In the genomic region with DNA sequence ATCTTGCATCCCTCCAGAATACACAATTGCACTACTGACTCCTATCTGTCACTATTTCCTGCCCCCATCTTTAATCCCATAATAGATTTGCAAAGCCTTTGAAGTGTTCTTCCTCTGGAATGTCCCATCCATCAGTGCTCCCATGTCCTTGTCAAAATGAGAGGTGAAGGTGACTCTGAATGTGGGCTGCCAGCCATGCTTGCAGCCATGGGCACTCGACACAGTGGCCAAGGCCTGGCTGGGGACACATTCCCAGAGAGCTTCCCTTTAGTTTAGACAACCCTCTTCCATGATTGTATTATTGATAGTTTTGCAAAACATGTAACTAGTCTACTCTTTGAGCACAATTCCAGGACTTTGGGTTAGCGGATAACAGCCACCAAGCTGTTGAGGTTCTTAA, we compare ENCODE assay signal across 25 mouse cellular contexts.
DNase-seq lines count a peak whose midpoint lies in the region; ATAC-seq lines count a peak whose summit lies in the region.
"Had no signal": no experiment of that assay in that cellular context is flagged by ENCODE, and none has a peak within 500 bp of the region (broad histone marks: within the 10 kb centered on the region; RNA-seq: fewer than 3 reads in every experiment).

No protein-coding gene starts in this region.

- no peak overlapping the region for H3K27ac ChIP-seq in heart, embryonic 12.5 days (ENCODE audit: poor library complexity, severe bottlenecking)
- H3K27ac ChIP-seq: embryonic facial prominence, embryonic 12.5 days; hindbrain, embryonic 13.5 days; kidney, postnatal 0 days; limb, embryonic 10.5 days; limb, embryonic 15.5 days; liver, embryonic 13.5 days had no signal

- no peak overlapping the region for H3K4me3 ChIP-seq in heart, embryonic 12.5 days
- H3K4me3 ChIP-seq: embryonic facial prominence, embryonic 12.5 days; hindbrain, embryonic 13.5 days; limb, embryonic 10.5 days; limb, embryonic 15.5 days; liver, embryonic 13.5 days had no signal

- no peak overlapping the region for H3K9ac ChIP-seq in heart, embryonic 12.5 days
- H3K9ac ChIP-seq: embryonic facial prominence, embryonic 12.5 days; hindbrain, embryonic 13.5 days; limb, embryonic 15.5 days; liver, embryonic 13.5 days had no signal

- no peaks in the 10 kb centered on the region for H3K9me3 ChIP-seq in heart, embryonic 12.5 days (replicated peaks)
- H3K9me3 ChIP-seq: embryonic facial prominence, embryonic 12.5 days; hindbrain, embryonic 13.5 days; limb, embryonic 10.5 days; limb, embryonic 15.5 days; liver, embryonic 13.5 days had no signal

- H3K4me1 ChIP-seq in heart, embryonic 12.5 days (replicated peaks), result peaks cover 6% of the 10 kb centered on the region
- H3K4me1 ChIP-seq: embryonic facial prominence, embryonic 12.5 days; hindbrain, embryonic 13.5 days; limb, embryonic 10.5 days; liver, embryonic 13.5 days had no signal

- H3K4me2 ChIP-seq in heart, embryonic 12.5 days, result no peak overlapping the region
- H3K4me2 ChIP-seq: embryonic facial prominence, embryonic 12.5 days; hindbrain, embryonic 13.5 days; limb, embryonic 15.5 days; liver, embryonic 13.5 days had no signal

- no peak for ATAC-seq in heart, embryonic 12.5 days (ENCODE audit: insufficient number of reproducible peaks, low FRiP score)
- ATAC-seq: forebrain, embryonic 14.5 days; intestine, embryonic 16.5 days; lung, postnatal 0 days; Patski had no signal

- intact Hi-C loops in heart, postnatal 10 days (cut with DNase I), result no loop called here

- H3K27me3 ChIP-seq in heart, embryonic 12.5 days (replicated peaks), result 0 out of 2 replicates have a peak, but pooled peaks cover 3% of the 10 kb centered on the region
- H3K27me3 ChIP-seq: embryonic facial prominence, embryonic 12.5 days; hindbrain, embryonic 13.5 days; limb, embryonic 15.5 days; liver, embryonic 13.5 days; Patski had no signal

- H3K36me3 ChIP-seq in heart, embryonic 12.5 days, result no peaks in the 10 kb centered on the region
- H3K36me3 ChIP-seq: embryonic facial prominence, embryonic 12.5 days; hindbrain, embryonic 13.5 days; limb, embryonic 10.5 days; limb, embryonic 15.5 days; liver, embryonic 13.5 days had no signal

- WGBS in heart, embryonic 12.5 days, result 71% methylated on average over 2 of the region's 2 CpGs

- DNase-seq in heart, adult 11 months, result peak; percentile 93
- DNase-seq in adrenal gland, adult (ENCODE audit: inconsistent age in 2 of 2, low spot score in 1 of 2), result peak; percentile 84 to 93
- DNase-seq in adrenal gland, postnatal 10 days, result peak; percentile 76
- peak; percentile 66 to 67 for DNase-seq in heart, postnatal 10 days
- no peak for DNase-seq in cerebellum, adult 11-12 months
- DNase-seq in lung, postnatal 4 days, result no peak
- DNase-seq: cerebellum, adult 9-10 months; cerebellum, postnatal 36 days; gastrocnemius, postnatal 10 days; kidney, adult 8-10 months; kidney, postnatal 4 days; liver, embryonic 13.5 days; lung, adult 18-20 months; midbrain, embryonic 14.5 days; thymus, postnatal 4 days had no signal

Comparison
In these comparisons a context has a peak if more than half of its experiments do, and no peak if none do; other contexts are left out.
1. DNase-seq: peak in heart, adult 11 months (single experiment), adrenal gland, adult (2 of 2), adrenal gland, postnatal 10 days (single experiment) and heart, postnatal 10 days (2 of 2); none in cerebellum, adult 11-12 months (single experiment) and lung, postnatal 4 days (0 of 2).